Mouse (Mus musculus): ENCODE data around the gene Srrm4.

Srrm4 gene

DNA sequence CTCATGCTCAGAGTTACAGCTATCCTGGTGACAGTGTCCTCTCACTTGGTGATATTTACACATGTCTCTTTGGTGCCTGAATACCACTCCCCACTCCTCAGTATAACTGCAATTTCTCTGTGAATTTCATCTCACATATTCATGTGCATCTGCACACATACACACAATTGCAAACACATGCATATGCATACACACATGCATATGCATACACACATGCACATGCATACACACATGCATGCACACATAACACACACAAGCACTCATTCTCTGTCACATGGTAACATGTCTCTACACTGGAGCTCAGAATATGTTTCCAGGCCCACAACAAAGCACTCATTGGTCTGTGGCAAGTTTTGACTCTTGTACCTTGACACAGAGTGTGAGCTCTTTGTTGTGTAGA, 39.0 kb downstream of the Srrm4 start:
- no peak for DNase-seq (ENCODE audit: low spot score)

DNA sequence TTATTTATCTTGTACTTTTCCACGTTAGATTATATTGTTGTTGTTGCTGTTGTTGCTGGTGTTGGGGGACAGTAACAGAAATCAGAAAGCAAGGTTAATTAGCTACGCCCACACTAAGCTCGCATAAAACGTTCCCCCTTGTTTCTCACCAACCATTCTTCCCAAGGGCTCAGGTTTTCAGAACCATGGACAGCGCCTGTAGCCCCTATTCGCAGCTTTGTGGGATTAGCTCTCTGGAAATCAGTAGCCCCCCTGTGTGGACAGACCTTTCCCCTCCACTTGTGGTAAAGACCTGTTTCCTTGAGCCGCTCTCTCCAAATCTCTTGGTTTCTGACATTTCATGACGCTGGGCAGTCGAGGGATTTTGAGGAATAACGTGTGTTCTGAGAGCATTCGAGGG, 45.9 kb downstream of the Srrm4 start:
- DNase-seq (ENCODE audit: low spot score), result no peak

DNA sequence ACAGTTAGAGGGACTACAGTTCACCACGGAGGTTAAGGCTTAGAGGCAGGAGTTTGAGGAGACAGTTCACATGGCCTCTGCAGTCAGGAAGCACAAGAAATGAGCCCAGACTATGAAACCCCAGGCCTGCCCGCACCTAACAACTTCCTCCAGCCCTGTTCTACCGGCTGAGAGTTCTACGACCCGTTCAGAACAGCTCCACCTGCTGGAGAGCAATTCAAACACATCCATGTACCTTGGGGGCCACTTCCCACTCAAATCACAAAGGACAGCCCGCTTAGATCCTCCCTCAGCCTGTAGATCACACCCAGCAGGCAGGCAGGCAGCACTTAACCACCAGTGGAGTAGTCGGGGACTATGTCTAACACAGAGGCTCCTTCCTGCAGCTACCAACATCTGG, 49.3 kb downstream of the Srrm4 start:
- no peak for DNase-seq (ENCODE audit: low spot score)

DNA sequence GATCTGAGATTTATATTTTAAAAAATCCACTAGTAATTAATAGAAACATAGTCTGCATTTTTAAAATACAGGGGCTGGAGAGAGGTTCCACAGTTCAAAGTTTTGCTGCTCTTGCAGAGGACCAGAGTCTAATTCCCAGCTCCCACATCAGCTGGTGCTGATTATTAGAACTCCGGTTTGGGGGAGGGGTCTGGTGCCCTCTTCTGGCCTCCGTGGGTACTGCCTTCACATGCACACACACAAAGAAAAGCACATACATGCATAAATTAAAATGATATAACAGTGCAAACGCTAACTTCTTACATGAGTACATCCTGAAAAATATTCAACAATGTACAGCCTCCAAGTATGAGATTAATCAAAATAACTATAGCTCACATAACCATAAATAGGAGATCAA, 50.5 kb downstream of the Srrm4 start:
- no peak for DNase-seq (ENCODE audit: low spot score)

DNA sequence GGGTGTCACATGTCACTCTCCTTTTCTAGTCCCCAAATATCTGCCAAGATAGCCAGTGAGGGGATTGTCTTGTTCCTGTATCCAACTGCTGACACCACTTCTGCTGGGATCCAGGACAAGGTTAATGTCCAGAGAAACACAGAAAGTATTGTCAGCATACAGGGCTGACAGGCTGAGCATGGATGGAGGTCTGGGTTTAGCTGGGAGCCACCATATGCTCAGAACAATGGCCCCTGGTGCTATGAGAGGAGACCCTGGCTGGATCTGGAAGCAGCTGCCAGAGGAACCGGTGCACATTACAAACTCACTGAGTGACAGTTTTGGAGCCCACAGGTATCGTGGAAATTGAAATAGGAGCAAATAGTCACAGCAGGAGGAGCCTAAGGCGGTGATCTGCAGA, 52.3 kb downstream of the Srrm4 start:
- no peak for DNase-seq (ENCODE audit: low spot score)

DNA sequence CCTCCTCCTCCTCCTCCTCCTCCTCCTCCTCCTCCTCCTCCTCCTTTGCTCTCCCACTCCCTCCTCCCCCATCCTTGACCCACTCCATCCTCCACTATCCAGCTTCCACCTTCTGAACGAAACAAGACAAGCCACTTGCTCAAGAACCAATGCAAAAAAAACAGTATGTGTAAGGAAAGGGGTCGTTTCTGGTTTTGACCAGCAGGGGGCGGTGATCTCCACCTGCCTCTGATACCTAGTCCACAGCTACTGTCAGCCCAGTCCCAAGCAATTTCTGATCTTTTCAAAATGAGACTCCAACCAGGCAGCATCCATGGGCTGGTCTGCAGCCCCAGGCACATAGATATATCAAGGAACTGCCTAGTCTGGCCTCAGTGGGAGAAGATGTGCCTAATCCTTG, 53.1 kb downstream of the Srrm4 start:
- DNase-seq (ENCODE audit: low spot score), result no peak

DNA sequence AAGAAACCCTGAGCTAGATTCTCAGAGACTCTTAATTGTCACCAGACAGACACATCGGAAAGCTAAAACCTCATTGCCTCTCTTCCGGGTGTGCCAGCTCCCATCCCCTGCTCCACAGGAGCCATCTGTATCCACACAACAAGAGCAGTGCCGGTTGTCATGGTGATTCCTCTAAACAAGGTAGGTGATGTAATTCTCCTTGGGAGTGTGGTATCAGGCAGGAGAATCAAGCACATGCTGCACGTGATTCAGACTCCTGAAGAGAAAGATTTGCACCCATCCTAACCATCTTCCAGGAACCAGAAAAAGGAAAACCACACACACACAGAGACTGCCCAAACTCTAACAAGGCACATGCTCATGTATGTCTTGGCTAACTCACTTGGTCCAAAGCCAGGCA, 65.3 kb downstream of the Srrm4 start:
- DNase-seq (ENCODE audit: low spot score), result no peak

DNA sequence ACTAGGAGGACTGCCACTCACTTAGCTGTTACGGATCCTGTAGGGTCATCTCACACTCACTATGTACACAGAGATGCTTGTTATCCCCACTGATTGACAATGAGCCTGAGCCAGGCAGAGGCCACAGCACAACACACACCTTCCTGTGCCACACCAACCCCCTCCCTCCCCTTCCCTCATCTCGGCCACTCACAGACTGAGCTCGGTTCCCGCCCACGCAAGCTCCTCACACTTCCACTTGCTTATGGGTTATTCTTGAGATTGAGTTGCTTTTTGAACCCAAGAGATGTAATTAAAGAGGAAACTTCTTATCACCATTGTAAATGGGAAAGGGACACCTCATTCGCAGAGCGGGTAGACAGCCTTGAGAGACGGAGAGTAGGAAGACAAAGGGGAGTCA, 66.3 kb downstream of the Srrm4 start:
- DNase-seq (ENCODE audit: low spot score), result no peak

DNA sequence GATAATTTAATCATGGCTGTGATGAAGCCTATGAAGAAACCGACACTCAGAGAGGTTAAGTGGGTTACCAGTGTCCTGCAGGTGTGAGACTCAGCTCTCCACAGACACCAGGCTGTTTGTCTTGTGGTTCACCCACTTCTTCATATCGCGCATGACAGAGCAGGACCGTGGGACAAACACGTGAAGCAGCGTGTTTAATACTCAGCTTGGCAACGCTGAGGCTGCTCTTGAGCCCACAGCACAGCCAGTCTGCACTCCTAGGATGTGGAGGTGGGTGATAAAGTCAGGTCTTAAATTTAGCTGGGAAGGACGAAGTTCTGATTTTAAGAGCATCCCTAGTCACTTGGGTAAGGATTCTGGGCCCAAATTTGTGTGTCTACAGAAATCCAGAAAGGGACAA, 68.1 kb downstream of the Srrm4 start:
- no peak for DNase-seq (ENCODE audit: low spot score)

DNA sequence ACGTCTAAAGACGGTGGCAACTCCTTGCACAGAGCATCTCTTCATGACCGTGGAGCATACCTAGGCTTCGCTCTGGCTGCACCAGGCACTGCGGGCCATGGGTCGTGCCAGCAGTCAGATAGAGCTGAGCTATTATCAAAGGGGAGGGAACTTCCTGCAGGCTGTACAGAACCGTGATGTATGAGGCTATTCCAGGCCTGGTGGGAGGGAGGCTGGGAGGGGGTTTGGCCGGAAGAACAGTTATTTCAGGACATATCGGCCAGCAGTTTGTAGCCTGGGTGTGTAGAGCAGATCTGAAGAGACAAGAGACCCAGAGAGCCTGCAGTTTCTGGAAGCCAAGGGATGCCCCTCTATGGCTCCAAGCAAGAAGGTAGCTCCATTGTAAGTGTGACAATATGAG, 68.5 kb downstream of the Srrm4 start:
- DNase-seq (ENCODE audit: low spot score), result no peak

DNA sequence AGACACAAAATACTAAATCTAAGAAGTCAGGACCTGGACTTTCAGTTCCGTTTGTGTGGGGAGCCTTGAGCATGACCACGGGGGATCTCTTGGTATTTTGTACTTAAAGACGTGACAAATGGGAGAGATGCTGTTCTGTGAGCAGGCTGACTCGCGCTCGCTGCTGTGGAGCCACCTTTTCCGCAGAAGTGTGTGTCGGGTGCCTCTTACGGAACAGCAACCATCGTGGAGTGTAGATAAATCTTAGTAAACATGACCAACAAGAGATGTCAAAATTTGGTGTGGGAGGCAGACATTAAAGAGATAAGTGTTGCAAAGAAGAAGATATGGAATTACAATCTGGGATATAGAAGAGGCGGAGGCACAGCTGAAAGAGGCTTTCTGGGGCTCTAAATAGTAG, 69.3 kb downstream of the Srrm4 start:
- DNase-seq (ENCODE audit: low spot score), result no peak

DNA sequence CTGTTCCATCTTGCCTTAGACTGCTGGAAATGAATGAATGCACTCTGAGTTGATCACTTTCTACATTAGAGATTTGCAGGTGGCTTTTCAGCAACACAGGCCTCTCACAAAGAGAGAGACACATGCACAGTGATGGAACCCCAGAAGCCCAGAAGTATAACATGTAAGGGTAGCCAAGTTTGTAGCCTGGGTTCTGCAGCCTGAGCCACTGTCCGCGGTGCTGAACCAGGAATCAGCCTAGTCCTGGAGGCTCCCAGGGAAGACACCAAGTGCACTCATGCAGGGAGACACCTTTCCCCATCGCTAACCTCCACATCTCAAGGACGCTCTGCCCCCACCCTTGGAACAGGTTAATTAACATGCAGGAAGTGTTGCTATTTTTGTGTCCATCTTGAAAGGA, 73.6 kb downstream of the Srrm4 start:
- no peak for DNase-seq (ENCODE audit: low spot score)

DNA sequence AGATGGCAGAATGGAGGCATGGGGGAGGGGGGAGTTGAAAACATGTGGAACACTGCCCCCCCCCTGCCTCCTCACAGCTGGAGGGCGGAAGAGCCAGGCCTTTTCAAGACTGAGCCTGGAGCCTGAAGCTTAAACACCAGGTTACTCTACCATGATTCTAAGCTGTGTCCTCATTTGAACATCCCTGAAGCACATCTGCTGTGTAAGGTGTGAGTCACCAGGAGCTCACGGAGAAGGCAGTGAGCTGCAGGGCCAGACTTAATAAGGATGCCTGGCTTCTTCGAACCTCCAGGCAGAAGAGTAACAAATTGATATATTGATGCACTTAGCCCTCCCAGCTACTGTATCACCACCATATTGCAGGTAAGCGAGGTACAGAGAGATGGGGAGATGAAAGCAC, 79.5 kb downstream of the Srrm4 start:
- no peak for DNase-seq (ENCODE audit: low spot score)

DNA sequence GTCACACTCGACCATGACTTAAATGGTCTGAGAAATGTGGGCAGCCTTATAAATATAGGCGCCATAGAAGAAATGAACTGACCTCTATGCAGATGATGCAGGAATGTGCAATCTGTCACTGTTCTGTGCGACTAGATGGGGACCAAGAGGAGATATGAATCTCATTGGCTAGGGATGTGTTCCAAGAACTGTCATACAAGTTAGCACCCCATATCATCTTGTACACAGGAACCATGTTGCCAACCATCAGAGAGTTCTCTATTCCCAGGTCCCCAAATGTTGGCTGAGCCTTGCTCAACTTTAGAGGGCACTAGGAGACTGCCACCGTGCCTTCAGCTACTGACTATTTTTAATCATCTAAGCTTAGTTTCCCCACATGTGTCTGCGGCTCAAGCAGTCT, 81.4 kb downstream of the Srrm4 start:
- DNase-seq (ENCODE audit: low spot score), result no peak

DNA sequence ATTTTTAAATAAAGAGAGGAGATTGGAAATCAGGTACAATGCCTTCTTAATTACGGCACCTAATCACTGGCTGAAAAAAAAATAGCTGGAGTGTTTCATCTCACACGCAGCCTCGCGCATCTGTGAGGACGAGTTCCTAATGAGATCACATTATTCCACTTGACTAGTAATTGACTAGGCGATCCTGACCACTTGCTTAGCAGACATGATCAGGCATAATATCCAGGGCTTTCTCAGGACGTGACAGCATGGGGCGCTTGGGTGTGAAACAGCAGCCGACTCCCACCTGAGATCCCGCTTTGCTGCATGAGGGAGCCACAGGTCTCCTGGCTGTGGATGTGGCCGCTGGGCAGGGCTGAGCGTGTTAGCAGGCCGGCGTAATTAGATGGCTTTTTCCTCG, 90.3 kb downstream of the Srrm4 start:
- no peak for DNase-seq (ENCODE audit: low spot score)

DNA sequence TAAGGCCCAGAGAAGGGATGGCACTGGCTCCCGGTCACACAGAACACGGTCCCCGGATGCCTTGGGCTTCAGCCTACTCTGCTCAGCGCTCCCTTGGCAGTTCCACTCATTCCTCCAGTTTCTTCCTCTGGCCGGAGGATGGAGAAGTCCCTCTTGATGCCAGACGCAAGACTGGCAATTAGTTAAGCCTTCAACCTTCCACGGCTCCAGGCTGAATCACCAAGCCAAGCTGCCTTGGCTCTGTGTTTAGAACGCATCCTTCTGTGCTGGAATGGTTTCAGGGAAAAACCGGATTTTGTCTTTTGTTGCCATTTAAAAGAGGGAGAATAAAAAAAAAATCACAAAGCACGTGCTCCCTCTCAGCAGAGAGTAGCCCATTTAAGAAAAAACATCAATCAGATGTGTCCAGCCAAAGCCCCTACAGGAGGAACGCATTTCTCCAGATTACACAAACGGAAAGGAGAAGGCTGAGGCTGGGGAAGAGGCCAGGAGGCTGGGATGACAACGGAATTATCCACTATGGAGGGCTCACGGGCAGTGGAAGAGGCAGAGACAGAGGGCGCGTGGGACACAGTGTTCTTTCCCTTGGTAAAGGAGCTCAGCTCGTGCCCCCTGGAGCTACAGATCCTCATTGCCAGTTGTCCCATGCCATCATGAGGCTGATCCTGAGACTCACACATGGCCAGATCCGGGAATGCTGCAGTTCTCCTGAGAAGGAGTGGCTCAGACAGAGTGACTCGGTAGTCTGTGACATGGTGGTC, 92.6 kb downstream of the Srrm4 start:
- DNase-seq (ENCODE audit: low spot score), result no peak

DNA sequence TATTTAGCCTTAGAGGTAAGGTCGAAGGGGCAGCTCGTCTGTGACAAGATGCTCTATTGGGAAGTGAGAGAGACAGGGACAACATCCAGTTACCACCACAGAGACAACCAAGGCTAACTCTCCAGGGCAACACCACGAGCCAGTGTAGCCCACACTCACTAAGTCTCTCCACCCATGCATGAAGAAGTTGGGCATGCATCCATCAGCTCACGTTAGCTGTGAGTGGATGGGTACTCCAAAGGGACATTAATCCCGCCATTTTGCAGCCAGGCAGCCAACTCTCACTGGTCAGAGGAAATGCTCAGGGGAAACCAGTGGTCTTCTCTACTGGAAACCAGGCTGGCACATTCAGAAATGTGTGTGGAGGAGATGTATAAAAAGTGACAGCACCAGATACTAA, 93.8 kb downstream of the Srrm4 start:
- DNase-seq (ENCODE audit: low spot score), result no peak

DNA sequence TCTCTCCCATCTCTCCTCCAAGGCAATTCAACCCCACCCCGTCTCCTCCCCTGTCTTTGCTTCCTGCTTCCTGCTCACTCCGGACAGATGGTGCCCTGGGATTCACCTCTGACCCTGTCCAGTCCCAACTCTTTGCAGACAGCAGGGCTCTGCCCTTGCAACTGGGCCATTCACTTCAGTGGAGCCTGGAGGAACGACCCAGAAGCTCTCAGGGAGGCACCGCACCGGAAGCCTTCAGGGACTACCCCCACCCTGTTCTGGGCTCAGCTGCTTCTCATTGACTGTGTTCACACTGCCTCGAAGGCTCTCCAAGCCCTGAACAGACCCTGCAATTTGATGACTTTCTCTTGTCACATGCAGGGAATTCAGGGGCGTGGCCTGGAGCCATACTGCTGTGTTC, 94.4 kb downstream of the Srrm4 start:
- no peak for DNase-seq (ENCODE audit: low spot score)

DNA sequence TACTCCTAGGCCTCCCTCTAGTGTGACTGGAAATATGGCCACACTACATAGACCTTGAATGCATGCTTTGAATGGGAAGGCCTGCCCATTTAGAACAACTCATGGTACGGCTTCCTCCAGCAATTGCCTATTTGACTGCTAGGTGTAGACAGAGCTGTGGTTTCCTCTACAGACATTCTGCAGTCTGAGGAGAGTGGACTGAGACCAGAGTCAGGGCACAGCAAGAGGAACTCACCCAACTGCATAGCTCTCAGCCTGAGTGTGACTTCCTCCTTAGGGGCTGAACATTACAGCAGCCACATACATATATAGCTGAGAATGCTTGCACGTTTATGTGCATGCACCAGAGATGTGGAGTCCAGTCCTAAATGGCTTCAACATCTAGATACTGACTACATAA, 94.9 kb downstream of the Srrm4 start:
- DNase-seq (ENCODE audit: low spot score), result no peak

DNA sequence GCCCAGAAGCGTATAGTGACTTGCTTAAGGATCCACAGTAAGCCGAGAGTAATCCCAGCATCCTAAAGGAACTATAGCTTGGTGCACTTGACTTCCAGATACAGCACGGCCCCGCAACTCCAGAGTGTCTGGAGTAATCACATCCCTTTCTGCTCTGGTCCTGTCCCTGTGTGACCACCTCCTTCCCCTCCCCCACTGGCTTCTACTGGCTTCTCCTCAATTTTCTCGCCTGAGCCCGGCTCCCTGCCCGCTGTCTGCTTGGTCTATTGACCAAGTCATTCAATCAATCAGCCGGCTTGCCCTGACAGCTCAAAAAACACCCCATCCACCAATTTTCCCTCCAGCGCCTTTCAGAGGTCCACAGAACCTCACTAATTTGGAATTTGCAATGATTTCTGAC, 96.2 kb downstream of the Srrm4 start:
- no peak for DNase-seq (ENCODE audit: low spot score)

DNA sequence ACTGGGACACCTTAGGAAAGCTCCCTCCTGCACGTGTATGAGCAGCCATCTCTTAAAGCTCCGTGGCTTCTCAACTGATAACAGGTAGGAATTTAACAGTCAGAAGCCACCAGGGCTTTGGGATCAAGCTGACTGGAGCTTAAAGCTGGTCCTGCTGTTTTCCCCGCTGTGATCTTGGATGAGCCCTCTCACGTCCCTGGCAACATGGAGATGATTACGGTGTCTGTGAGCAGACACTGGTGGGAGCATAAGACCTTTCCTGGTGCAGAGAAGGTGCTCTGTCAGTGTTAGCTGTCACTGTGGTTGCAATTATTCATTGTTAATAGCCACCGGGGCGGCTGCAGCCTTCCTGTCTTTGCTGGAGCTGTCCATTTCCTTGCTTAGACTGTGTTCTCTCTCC, 97.2 kb downstream of the Srrm4 start:
- no peak for DNase-seq (ENCODE audit: low spot score)

DNA sequence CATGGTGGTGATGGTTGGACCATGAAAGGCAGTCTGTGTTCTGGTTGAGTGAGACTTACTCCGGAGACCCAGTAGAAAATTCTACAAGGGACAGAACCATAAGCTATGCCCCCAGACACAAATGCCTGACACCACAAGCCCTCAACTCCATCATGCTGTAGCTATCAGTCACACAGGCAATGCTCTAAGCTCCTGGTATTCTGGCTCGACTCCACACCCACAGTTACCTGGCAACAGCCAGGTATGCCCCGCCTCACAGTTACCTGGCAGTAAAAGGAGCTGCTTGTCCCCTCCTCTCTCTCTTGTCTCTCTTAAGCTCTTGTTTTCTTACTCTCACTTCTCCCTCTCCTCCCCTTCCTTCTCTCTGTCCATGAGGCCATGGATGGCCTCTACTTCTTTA, 98.9 kb downstream of the Srrm4 start:
- DNase-seq (ENCODE audit: low spot score), result no peak

DNA sequence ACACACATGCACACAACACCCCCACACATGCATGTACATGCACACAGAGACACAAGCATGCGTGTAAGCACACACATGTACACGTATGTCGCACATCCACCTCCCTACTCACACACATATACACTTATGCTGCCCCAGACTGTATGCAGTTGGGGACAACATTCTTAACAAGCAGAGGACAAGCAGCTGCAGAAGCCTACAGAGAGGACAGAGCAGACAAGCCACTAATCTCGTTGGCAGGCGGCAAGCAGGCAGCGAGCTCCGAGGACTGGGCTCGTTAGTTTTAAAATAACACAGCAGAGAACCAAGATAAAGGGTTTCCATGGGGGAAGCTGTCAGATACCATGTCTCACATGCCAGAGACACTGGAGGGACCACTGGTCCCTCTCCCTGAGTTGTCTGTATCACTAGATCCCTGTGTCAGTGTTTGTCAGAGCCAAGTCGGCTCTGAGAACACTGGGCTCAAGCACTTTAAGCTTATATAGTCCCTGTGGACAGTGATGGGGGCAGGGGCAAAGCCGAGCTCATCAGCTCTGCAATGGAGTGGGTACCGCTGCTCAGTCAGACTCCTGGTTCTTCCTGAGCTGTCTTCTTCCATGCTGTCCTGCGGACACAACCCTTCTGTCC, 99.7 kb downstream of the Srrm4 start:
- no peak for DNase-seq (ENCODE audit: low spot score)

DNA sequence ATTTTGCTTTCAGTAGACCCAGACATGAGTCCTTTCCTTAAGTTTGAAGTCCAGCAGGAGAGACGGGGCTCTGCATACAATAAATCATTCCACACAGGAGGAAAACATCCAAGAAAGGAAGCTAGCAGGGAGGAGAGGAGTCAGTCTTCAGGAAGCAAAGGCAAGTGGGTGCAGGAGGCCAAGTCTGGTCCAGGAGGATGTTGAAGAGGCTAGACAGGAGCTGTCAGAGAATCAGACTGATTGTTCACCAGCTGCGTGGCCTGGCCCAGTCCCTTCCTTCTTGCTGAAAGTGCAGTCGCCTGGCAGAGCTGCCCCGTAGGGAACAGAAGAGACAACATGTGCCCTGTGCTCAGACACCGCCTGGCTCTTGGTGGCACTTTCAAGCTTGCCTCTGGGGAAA, 100.8 kb downstream of the Srrm4 start:
- DNase-seq (ENCODE audit: low spot score), result no peak
